Mouse (Mus musculus): ENCODE data around the gene Mark3. TPM values are rescaled to one million over a fixed set of nuclear protein-coding genes. Genes with fewer than 3 reads are reported as not detected.
A peak's percentile ranks its signal among the peaks of the same experiment; 100 is the strongest.

Gene Mark3
- polyA plus RNA-seq, 1 experiment from 2014 or later = 9.2 TPM

GRCm38 (mm10) chr12:111597310-111597709, 23.0 kb downstream of the Mark3 start:
- no peak overlapping the region for H3K9ac ChIP-seq (ENCODE audit: low read depth, low read length)
- peaks cover 27% of the 10 kb centered on the region for H3K36me3 ChIP-seq (ENCODE audit: control insufficient read depth, insufficient read depth)
- H3K4me3 ChIP-seq (ENCODE audit: low read depth, low read length) = no peak overlapping the region
- peaks cover 15% of the 10 kb centered on the region for H3K4me1 ChIP-seq (ENCODE audit: control insufficient read depth, low read depth, low read length)
- no peaks in the 10 kb centered on the region for H3K27me3 ChIP-seq (ENCODE audit: control insufficient read depth, insufficient read depth, low read depth, low read length)
- H3K27ac ChIP-seq (ENCODE audit: low read length) = no peak overlapping the region
- WGBS (ENCODE audit: insufficient replicate concordance) = 97% methylated on average over 1 of the region's 1 CpGs
- H3K9me3 ChIP-seq (replicated peaks; ENCODE audit: control insufficient read depth, low read length) = no peaks in the 10 kb centered on the region
- ATAC-seq (ENCODE audit: low read depth) = no peak
- no peak overlapping the region for H3K4me2 ChIP-seq (ENCODE audit: low read depth, low read length)

GRCm38 (mm10) chr12:111598902-111599301, 24.6 kb downstream of the Mark3 start:
- ATAC-seq (ENCODE audit: low read depth) = no peak
- WGBS (ENCODE audit: insufficient replicate concordance) = 61% methylated on average over 1 of the region's 1 CpGs
- Histone ChIP-seq H3K9ac (ENCODE audit: low read depth, low read length) (no peak overlapping the region), H3K9me3 (replicated peaks; ENCODE audit: control insufficient read depth, low read length) (no peaks in the 10 kb centered on the region), H3K27me3 (ENCODE audit: control insufficient read depth, insufficient read depth, low read depth, low read length) (no peaks in the 10 kb centered on the region), H3K4me1 (ENCODE audit: control insufficient read depth, low read depth, low read length) (peaks cover 7% of the 10 kb centered on the region), H3K27ac (ENCODE audit: low read length) (no peak overlapping the region), H3K4me2 (ENCODE audit: low read depth, low read length) (no peak overlapping the region), H3K4me3 (ENCODE audit: low read depth, low read length) (no peak overlapping the region), H3K36me3 (ENCODE audit: control insufficient read depth, insufficient read depth) (peaks cover 27% of the 10 kb centered on the region)

- no peak overlapping the region for H3K4me3 ChIP-seq (ENCODE audit: low read depth, low read length)
- peaks cover 4% of the 10 kb centered on the region for H3K4me1 ChIP-seq (ENCODE audit: control insufficient read depth, low read depth, low read length)
- peaks cover 27% of the 10 kb centered on the region for H3K36me3 ChIP-seq (ENCODE audit: control insufficient read depth, insufficient read depth)
- no peak overlapping the region for H3K27ac ChIP-seq (ENCODE audit: low read length)
- 0 out of 2 replicates have a peak, but pooled peaks have one; percentile 19 for ATAC-seq (ENCODE audit: low read depth)
- H3K9ac ChIP-seq (ENCODE audit: low read depth, low read length) = no peak overlapping the region
- 69% methylated on average over 5 of the region's 5 CpGs for WGBS (ENCODE audit: insufficient replicate concordance)
- no peak overlapping the region for H3K4me2 ChIP-seq (ENCODE audit: low read depth, low read length)
- H3K27me3 ChIP-seq (ENCODE audit: control insufficient read depth, insufficient read depth, low read depth, low read length) = no peaks in the 10 kb centered on the region
- H3K9me3 ChIP-seq (replicated peaks; ENCODE audit: control insufficient read depth, low read length) = no peaks in the 10 kb centered on the region
Observed at GRCm38 (mm10) chr12:111599640-111600039, 25.3 kb downstream of the Mark3 start.

- H3K27ac ChIP-seq (ENCODE audit: low read length) = no peak overlapping the region
- peaks cover 4% of the 10 kb centered on the region for H3K4me1 ChIP-seq (ENCODE audit: control insufficient read depth, low read depth, low read length)
- H3K27me3 ChIP-seq (ENCODE audit: control insufficient read depth, insufficient read depth, low read depth, low read length) = no peaks in the 10 kb centered on the region
- H3K4me2 ChIP-seq (ENCODE audit: low read depth, low read length) = no peak overlapping the region
- H3K36me3 ChIP-seq (ENCODE audit: control insufficient read depth, insufficient read depth) = peaks cover 8% of the 10 kb centered on the region
- WGBS (ENCODE audit: insufficient replicate concordance) = 82% methylated on average over 3 of the region's 3 CpGs
- H3K9me3 ChIP-seq (replicated peaks; ENCODE audit: control insufficient read depth, low read length) = no peaks in the 10 kb centered on the region
- no peak overlapping the region for H3K4me3 ChIP-seq (ENCODE audit: low read depth, low read length)
- H3K9ac ChIP-seq (ENCODE audit: low read depth, low read length) = no peak overlapping the region
- 0 out of 2 replicates have a peak, but pooled peaks have one; percentile 47 for ATAC-seq (ENCODE audit: low read depth)
Observed at GRCm38 (mm10) chr12:111603871-111604270, 29.5 kb downstream of the Mark3 start.

DNA sequence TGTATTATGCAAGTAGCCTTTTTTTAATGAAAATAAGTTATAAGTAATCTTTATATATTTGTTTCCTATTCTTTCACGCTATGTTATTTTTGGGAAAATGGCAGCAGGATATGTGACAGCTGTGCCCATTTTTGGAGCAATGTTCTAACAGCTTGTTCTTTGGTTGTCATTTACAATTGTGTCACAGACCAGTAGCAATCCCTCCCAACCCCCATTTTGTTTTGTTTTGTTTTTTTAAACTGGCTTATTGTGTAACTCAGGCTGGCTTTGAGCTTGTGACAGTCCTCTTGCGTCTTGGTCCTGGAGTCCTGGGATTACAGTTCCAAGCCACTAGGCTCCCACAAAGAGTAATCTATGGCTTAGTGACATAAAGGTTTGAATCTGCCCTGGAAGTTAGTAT, 31.3 kb downstream of the Mark3 start:
- ATAC-seq (ENCODE audit: low read depth) = no peak
- H3K4me1 ChIP-seq (ENCODE audit: control insufficient read depth, low read depth, low read length) = peaks cover 4% of the 10 kb centered on the region
- H3K27me3 ChIP-seq (ENCODE audit: control insufficient read depth, insufficient read depth, low read depth, low read length) = no peaks in the 10 kb centered on the region
- H3K4me3 ChIP-seq (ENCODE audit: low read depth, low read length) = no peak overlapping the region
- no peak overlapping the region for H3K9ac ChIP-seq (ENCODE audit: low read depth, low read length)
- no peaks in the 10 kb centered on the region for H3K9me3 ChIP-seq (replicated peaks; ENCODE audit: control insufficient read depth, low read length)
- peaks cover 2% of the 10 kb centered on the region for H3K36me3 ChIP-seq (ENCODE audit: control insufficient read depth, insufficient read depth)
- H3K27ac ChIP-seq (ENCODE audit: low read length) = no peak overlapping the region
- WGBS (ENCODE audit: insufficient replicate concordance) = 92% methylated on average over 2 of the region's 2 CpGs
- no peak overlapping the region for H3K4me2 ChIP-seq (ENCODE audit: low read depth, low read length)

GRCm38 (mm10) chr12:111608015-111608414, 33.7 kb downstream of the Mark3 start:
- Histone ChIP-seq H3K27ac (ENCODE audit: low read length) (no peak overlapping the region), H3K9me3 (replicated peaks; ENCODE audit: control insufficient read depth, low read length) (no peaks in the 10 kb centered on the region), H3K4me3 (ENCODE audit: low read depth, low read length) (no peak overlapping the region), H3K9ac (ENCODE audit: low read depth, low read length) (no peak overlapping the region), H3K4me1 (ENCODE audit: control insufficient read depth, low read depth, low read length) (peaks cover 4% of the 10 kb centered on the region), H3K27me3 (ENCODE audit: control insufficient read depth, insufficient read depth, low read depth, low read length) (no peaks in the 10 kb centered on the region), H3K36me3 (ENCODE audit: control insufficient read depth, insufficient read depth) (peaks cover 6% of the 10 kb centered on the region), H3K4me2 (ENCODE audit: low read depth, low read length) (no peak overlapping the region)
- WGBS (ENCODE audit: insufficient replicate concordance) = 46% methylated on average over 5 of the region's 5 CpGs
- ATAC-seq (ENCODE audit: low read depth) = no peak

GRCm38 (mm10) chr12:111614475-111615141, 40.3 kb downstream of the Mark3 start:
- H3K9ac ChIP-seq (ENCODE audit: low read depth, low read length) = no peak overlapping the region
- no peaks in the 10 kb centered on the region for H3K27me3 ChIP-seq (ENCODE audit: control insufficient read depth, insufficient read depth, low read depth, low read length)
- no peak overlapping the region for H3K27ac ChIP-seq (ENCODE audit: low read length)
- WGBS (ENCODE audit: insufficient replicate concordance) = 69% methylated on average over 5 of the region's 5 CpGs
- H3K4me2 ChIP-seq (ENCODE audit: low read depth, low read length) = no peak overlapping the region
- peaks cover 17% of the 10 kb centered on the region for H3K36me3 ChIP-seq (ENCODE audit: control insufficient read depth, insufficient read depth)
- no peaks in the 10 kb centered on the region for H3K9me3 ChIP-seq (replicated peaks; ENCODE audit: control insufficient read depth, low read length)
- no peaks in the 10 kb centered on the region; the same call in 1 of the 2 replicates for H3K4me1 ChIP-seq (ENCODE audit: control insufficient read depth, low read depth, low read length)
- H3K4me3 ChIP-seq (ENCODE audit: low read depth, low read length) = no peak overlapping the region
- ATAC-seq (ENCODE audit: low read depth) = peak; percentile 62; the same call in 1 of the 2 replicates

DNA sequence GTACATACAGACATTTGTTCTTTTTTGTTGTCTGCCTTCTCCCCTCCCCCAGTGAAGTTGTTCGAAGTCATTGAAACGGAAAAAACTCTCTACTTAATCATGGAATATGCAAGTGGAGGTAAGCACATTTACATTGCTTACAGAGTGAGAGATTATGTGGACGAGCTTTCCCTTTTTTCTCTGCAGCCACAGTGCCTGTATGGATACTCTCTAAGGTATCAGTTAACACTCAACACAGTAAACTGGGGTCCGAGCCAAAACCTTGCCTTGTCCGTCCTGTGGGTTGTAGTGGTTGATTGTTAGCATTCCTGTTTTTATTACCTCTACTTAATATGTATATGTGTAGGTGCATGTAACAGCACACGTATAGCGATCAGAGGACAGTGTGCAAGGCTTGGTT, 43.9 kb downstream of the Mark3 start:
- Histone ChIP-seq H3K9ac (ENCODE audit: low read depth, low read length) (no peak overlapping the region), H3K4me3 (ENCODE audit: low read depth, low read length) (no peak overlapping the region), H3K27ac (ENCODE audit: low read length) (no peak overlapping the region), H3K27me3 (ENCODE audit: control insufficient read depth, insufficient read depth, low read depth, low read length) (no peaks in the 10 kb centered on the region), H3K36me3 (ENCODE audit: control insufficient read depth, insufficient read depth) (peaks cover 27% of the 10 kb centered on the region), H3K9me3 (replicated peaks; ENCODE audit: control insufficient read depth, low read length) (no peaks in the 10 kb centered on the region), H3K4me1 (ENCODE audit: control insufficient read depth, low read depth, low read length) (no peaks in the 10 kb centered on the region; the same call in 1 of the 2 replicates), H3K4me2 (ENCODE audit: low read depth, low read length) (no peak overlapping the region)
- 86% methylated on average over 7 of the region's 7 CpGs for WGBS (ENCODE audit: insufficient replicate concordance)
- ATAC-seq (ENCODE audit: low read depth) = no peak

- Histone ChIP-seq H3K9me3 (replicated peaks; ENCODE audit: control insufficient read depth, low read length) (no peaks in the 10 kb centered on the region), H3K9ac (ENCODE audit: low read depth, low read length) (no peak overlapping the region), H3K36me3 (ENCODE audit: control insufficient read depth, insufficient read depth) (peaks cover 45% of the 10 kb centered on the region), H3K27ac (ENCODE audit: low read length) (no peak overlapping the region), H3K4me3 (ENCODE audit: low read depth, low read length) (no peak overlapping the region), H3K4me2 (ENCODE audit: low read depth, low read length) (no peak overlapping the region), H3K4me1 (ENCODE audit: control insufficient read depth, low read depth, low read length) (no peaks in the 10 kb centered on the region), H3K27me3 (ENCODE audit: control insufficient read depth, insufficient read depth, low read depth, low read length) (no peaks in the 10 kb centered on the region)
- 39% methylated on average over 6 of the region's 6 CpGs for WGBS (ENCODE audit: insufficient replicate concordance)
- ATAC-seq (ENCODE audit: low read depth) = peak; percentile 45; the same call in 1 of the 2 replicates
Observed at GRCm38 (mm10) chr12:111648061-111648645, 73.8 kb downstream of the Mark3 start.

Measured in liver, embryonic 16.5 days (tissue).